Mouse (Mus musculus) adipocyte (in vitro differentiated cells): ENCODE measurements around the gene Daam2.

Experiments
- DNase-seq: peaks from one replicate; pipeline ENCODE4 v3.0.0-alpha.2; 2016; ENCODE audit warnings: low spot score

Gene Daam2

GRCm38 (mm10) chr17:49563830-49564470 is at the start of gene Daam2:
Gene Daam2, minus strand, starts transcription at chr17:49564343.
- DNase-seq: peak; percentile 48

GRCm38 (mm10) chr17:49610296-49610695 is 46.2 kb upstream of the Daam2 start:
- no peak for DNase-seq

GRCm38 (mm10) chr17:49607351-49608027 is 43.3 kb upstream of the Daam2 start:
- no peak for DNase-seq

DNA sequence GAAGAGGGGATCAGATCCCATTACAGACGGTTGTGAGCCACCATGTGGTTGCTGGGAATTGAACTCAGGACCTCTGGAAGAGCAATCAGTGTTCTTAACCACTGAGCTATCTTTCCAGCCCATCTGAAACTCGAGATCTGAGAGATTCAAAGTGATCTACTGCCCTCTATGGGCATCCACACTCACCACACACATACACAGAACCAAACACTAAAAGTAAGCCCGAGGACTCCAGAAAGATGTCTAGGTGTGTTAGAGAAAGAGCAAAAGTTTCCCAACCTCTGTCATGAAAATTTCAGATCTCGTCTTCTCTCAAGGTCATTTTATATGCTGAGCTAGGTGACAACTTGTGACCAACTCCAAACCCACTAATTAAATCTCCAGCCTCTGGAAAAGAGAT is 41.3 kb upstream of the Daam2 start:
- no peak for DNase-seq

GRCm38 (mm10) chr17:49590051-49590450 is 25.9 kb upstream of the Daam2 start:
- no peak for DNase-seq

DNA sequence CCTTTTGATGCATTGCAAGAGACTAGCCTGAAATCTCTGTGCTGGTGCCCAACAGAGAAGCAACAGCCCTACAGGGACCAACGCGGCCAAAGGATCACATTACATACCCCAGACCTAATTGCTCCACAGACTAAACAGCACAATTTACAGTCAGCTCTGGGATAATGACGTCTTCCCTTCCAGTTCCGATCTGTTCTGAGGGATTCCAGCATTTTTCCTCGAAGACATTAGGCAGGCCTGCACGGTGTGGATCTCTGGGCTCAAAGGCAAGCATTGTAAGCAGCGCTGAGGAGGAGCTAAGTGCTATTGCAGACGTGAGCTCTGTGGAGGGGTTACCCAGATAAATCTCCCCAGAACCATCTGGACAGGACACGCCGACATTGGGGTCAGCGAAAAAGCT is 18.3 kb upstream of the Daam2 start:
- DNase-seq: no peak

DNA sequence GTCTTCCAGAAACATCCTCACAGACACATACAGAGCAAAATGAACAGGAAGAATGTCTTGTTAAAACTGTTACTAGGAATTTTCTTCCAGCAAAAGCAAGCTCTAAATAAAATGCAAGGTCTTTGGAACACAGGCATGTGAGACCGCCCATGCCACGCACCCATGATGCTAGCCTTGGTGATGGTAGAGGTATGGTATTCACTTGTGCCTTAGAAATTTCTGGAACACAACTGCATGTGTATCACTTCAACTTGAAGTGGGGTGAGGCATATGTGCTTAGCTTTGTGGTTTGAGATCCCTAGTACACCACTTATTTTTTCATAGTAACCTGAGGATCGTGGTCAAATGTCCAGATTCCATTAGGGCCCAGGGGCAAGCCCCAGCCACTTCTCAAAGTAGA is 13.2 kb upstream of the Daam2 start:
- DNase-seq: no peak

DNA sequence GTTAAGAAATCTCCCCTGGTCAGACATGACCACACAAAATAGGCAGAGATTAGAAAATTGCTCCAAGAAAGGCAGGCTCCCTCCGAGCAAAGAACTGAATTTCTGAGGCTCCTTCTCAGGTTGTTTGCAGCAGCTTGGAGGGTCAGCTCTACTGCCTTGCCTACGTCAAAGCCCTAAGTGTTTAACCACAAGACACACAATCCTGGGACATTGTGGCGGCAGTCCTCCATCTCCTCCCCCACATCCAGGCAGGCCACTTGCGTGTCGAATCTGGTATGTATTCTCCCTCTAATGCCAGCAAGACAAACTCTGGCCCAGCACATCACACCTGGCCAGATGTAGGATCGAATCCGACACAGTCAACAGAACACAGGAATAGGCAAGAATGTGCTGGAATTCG is 4.6 kb upstream of the Daam2 start:
- no peak for DNase-seq

- no peak for DNase-seq
These were observed 346 bp upstream of the Daam2 start for GRCm38 (mm10) chr17:49564489-49564888.

DNA sequence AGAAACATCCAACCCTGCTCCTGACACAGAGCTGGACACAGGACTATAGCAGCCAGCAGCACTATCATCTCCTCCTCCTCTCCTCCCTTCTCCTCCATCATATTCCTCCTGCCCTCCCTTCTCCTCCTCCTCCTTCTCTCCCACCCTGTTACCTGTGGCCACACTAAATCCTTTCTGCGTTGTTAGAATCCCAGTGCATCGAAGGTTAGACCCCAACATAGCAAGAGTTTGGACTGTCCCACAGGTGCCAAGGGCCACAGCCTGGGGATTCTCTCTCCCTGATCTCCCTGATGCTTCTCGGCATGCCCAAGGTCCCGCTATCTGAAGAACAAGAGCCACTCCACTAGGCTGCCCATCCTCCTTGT is 745 bp downstream of the Daam2 start:
- DNase-seq: peak; percentile 8

DNA sequence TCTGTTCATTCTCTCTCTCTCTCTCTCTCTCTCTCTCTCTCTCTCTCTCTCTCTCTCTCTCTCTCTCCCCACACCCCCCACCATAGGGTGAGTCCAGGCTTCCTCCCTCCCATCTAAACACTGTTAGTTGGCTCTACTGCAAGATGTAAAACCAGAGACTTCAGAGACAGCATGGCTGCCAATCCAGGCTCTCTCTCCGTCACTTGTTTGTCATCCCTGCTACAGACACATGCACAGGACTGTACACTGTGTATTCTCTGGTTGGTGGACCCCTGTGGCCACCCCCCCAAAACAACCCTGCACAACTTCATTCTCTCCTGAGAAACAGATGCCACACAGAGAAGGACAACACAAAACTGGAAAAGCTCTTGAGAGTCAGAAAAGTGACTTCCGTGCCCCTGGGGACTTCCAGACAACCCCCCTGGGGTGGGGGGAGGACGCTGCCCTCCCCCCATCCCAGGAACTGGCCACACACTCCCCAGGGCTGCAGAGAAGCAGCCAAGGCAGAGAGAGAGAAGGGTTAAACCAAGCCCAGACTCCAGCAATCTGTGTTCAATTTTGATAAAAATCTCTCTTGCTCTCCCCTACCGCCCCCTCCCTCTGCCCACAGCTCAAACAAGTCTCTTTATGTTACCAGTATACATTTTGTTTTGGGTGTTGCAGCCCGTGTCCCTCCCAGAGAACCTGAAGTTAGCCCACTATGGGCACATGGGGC is 1.3 kb downstream of the Daam2 start:
- no peak for DNase-seq

- peak; percentile 43 for DNase-seq
These were observed 2.2 kb downstream of the Daam2 start for GRCm38 (mm10) chr17:49561985-49562384.

- no peak for DNase-seq
These were observed 4.3 kb downstream of the Daam2 start for GRCm38 (mm10) chr17:49559786-49560289.

DNA sequence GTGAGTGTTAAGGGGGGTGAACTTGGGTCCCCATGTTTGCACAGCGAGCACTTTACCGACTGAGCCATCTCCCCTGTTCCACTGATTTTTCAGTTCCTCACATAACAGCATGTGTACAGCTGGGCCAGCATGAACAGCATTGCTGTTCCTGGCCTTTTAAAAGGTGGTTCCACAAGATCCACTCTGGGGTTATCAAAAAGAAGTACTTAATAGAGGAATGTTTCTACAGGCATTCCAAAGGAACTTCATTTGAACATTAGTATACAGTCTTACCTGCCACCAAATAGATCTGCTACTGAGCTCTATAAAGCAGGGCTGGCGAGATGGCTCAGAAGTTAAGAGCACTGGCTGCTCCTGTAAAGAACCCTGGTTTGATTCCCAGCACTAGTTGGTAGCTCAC is 8.0 kb downstream of the Daam2 start:
- no peak for DNase-seq

GRCm38 (mm10) chr17:49551991-49552390 is 12.2 kb downstream of the Daam2 start:
- no peak for DNase-seq

- no peak for DNase-seq
These were observed 12.7 kb downstream of the Daam2 start for GRCm38 (mm10) chr17:49551465-49551864.

DNA sequence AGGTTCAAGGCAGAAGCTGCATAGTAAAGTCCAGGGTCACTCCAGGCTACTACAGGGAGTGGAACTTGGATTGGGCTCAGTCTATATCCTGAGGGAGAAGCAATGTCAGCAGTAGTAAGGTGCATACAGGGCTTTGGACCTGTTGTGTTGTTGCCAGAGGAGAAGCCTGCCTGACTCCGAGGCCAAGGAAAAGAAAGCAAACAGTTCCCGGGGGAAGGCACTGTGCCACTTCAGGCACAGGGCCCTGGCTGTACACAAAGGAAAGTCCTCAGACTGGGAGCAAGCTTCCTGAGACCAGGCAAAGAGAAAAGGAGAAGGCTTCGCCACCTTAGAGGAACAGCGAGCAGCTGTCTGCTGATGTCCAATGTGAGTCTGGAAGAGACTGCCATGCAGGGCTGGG is 18.1 kb downstream of the Daam2 start:
- peak; percentile 40 for DNase-seq

GRCm38 (mm10) chr17:49545424-49545823 is 18.7 kb downstream of the Daam2 start:
- no peak for DNase-seq

DNA sequence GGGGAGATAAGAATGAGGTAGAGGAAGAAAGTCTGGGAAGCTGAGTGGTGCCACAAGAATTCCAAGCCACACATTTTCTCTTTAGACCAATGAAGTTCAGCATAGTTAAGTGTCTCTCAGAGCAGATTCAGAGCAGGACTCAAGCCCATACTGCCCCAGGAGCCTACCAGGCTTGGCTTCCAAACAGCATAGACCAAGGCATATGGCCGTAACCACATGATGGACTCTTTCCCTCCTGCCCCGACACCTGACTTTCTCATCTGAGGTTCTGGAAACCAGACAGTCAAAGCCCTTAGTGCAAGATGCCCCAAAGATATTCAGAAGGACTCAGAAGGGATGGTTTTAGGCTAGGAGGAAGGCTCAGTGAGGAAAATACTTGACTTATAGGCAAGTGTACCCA is 19.6 kb downstream of the Daam2 start:
- no peak for DNase-seq

DNA sequence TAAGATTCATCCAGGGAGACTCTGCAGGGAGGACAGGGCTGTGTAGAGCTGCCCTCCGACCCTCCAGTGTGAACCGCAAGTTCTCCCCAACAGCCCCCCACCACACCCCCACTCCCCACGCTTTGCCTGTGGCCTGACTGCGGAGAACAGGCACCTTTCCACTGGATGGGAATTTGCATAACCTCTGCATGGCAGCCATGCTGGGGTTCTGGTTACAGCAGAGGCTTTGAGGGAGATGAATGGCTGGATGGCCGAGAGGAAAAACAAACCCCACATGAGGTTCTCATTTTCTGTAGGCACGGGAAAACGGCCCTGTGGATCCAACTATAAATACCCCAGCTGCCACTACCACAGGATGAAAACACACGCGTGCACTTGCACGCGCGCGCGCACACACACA is 23.4 kb downstream of the Daam2 start:
- DNase-seq: no peak

GRCm38 (mm10) chr17:49539204-49539603 is 24.9 kb downstream of the Daam2 start:
- peak; percentile 44 for DNase-seq

GRCm38 (mm10) chr17:49535580-49535979 is 28.6 kb downstream of the Daam2 start:
- DNase-seq: peak; percentile 30

DNA sequence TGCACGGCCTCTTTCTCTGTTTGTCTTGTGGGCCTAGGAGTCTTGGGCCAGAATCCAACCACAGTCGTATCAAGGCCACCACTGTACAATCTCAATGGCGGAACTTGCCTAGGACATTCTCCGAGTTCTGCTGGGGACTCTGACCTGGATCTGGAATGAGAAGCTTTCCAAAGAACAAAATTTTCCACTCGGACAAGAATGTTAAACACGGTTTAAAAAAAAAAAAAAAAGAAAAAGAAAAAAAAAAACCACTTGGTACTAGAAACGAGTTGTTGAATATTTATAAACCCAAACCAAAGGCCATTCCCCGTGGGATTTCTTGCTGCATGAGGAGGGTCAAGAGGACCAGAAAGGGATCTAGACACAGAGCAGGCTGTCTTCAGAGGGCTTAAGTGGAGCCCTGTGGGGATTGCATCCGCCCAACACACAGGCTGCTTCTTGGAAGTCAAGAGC is 29.9 kb downstream of the Daam2 start:
- no peak for DNase-seq
